Mouse (Mus musculus): ENCODE results near the gene Tnfrsf19. TPM values are rescaled to one million over a fixed set of nuclear protein-coding genes. Genes with fewer than 3 reads are reported as not detected.

Tnfrsf19 gene
- 0.15 TPM for polyA plus RNA-seq (2017; shearing (Covaris generic))

GRCm38 (mm10) chr14:61046091-61046681 lies at the start of gene Tnfrsf19:
Gene Tnfrsf19 (minus strand): TSS chr14:61046490.

Other genes starting within 250 kb of the Tnfrsf19 start
- 10.9 TPM for gene Sacs, start 92.0 kb upstream of the Tnfrsf19 start, polyA plus RNA-seq (2017; shearing (Covaris generic))
- gene Sgcg, start 212.0 kb upstream of the Tnfrsf19 start, polyA plus RNA-seq (2017; shearing (Covaris generic)), result not detected